Mouse (Mus musculus): ENCODE results near the gene Ech1. TPM values are rescaled to one million over a fixed set of nuclear protein-coding genes. Genes with fewer than 3 reads are reported as not detected.

Ech1 gene
- total RNA-seq, 4 experiments from 2014 or later, result 222 to 343 (median 237) TPM

GRCm38 (mm10) chr7:28818861-28819452 is 6.1 kb upstream of the Ech1 start:
- DNase-seq (ENCODE audit: low spot score in 2 of 2), result no peak

- no peak for DNase-seq (ENCODE audit: low spot score in 2 of 2)
These were observed 5.4 kb upstream of the Ech1 start for GRCm38 (mm10) chr7:28819571-28819970.

- DNase-seq (ENCODE audit: low spot score in 2 of 2), result no peak
These were observed 4.4 kb upstream of the Ech1 start for GRCm38 (mm10) chr7:28820358-28821260.

GRCm38 (mm10) chr7:28821261-28821831 is 3.7 kb upstream of the Ech1 start:
- peak; percentile 40 to 48 for DNase-seq (ENCODE audit: low spot score in 2 of 2)

GRCm38 (mm10) chr7:28822556-28822955 is 2.5 kb upstream of the Ech1 start:
- DNase-seq (ENCODE audit: low spot score in 2 of 2), result no peak

- no peak for DNase-seq (ENCODE audit: low spot score in 2 of 2)
These were observed 1.8 kb upstream of the Ech1 start for GRCm38 (mm10) chr7:28822993-28823903.

- no peak for DNase-seq (ENCODE audit: low spot score in 2 of 2)
These were observed 1.1 kb upstream of the Ech1 start for GRCm38 (mm10) chr7:28823932-28824331.

- DNase-seq (ENCODE audit: low spot score in 2 of 2), result no peak
These were observed 827 bp downstream of the Ech1 start for GRCm38 (mm10) chr7:28825686-28826401.

- DNase-seq (ENCODE audit: low spot score in 2 of 2), result no peak
These were observed 1.4 kb downstream of the Ech1 start for GRCm38 (mm10) chr7:28826402-28826772.

GRCm38 (mm10) chr7:28827338-28827737 is 2.3 kb downstream of the Ech1 start:
- no peak for DNase-seq (ENCODE audit: low spot score in 2 of 2)

GRCm38 (mm10) chr7:28829821-28830220 is 4.8 kb downstream of the Ech1 start:
- DNase-seq (ENCODE audit: low spot score in 2 of 2), result no peak

GRCm38 (mm10) chr7:28830981-28831380 is 6.0 kb downstream of the Ech1 start:
- no peak for DNase-seq (ENCODE audit: low spot score in 2 of 2)

GRCm38 (mm10) chr7:28831411-28832125 is 6.6 kb downstream of the Ech1 start:
- DNase-seq (ENCODE audit: low spot score in 2 of 2), result no peak

- DNase-seq (ENCODE audit: low spot score in 2 of 2), result no peak
These were observed 7.1 kb downstream of the Ech1 start for GRCm38 (mm10) chr7:28832137-28832536.

GRCm38 (mm10) chr7:28833723-28834347 is 8.8 kb downstream of the Ech1 start, which contains the start of gene Lgals4:
TSS of gene Lgals4 (plus strand) at chr7:28833854.
- no peak for DNase-seq (ENCODE audit: low spot score in 2 of 2)

GRCm38 (mm10) chr7:28836936-28837335 is 11.9 kb downstream of the Ech1 start:
- DNase-seq (ENCODE audit: low spot score in 2 of 2), result no peak

- no peak for DNase-seq (ENCODE audit: low spot score in 2 of 2)
These were observed 13.3 kb downstream of the Ech1 start for GRCm38 (mm10) chr7:28838331-28838730.

- DNase-seq (ENCODE audit: low spot score in 2 of 2), result no peak
These were observed 22.3 kb downstream of the Ech1 start for GRCm38 (mm10) chr7:28847273-28847672.

GRCm38 (mm10) chr7:28849700-28850236 is 24.8 kb downstream of the Ech1 start:
- DNase-seq (ENCODE audit: low spot score in 2 of 2), result no peak

Data from gastrocnemius, adult 8-10 months (tissue).